Mouse (Mus musculus) forebrain, embryonic 16.5 days (tissue): ENCODE measurements around the gene Vdac2. TPM values are rescaled to one million over a fixed set of nuclear protein-coding genes. Genes with fewer than 3 reads are reported as not detected.

ENCODE experiments used
- ATAC-seq: fragments of 200-750 bp; cut with Nextera tagmentation; 2 replicates; pipeline ENCODE4 v1.8.0; 2017; ENCODE audit warnings: mild to moderate bottlenecking, moderate library complexity
- H3K27ac ChIP-seq: fragments of 300-500 bp; sonication (generic); 2 replicates; pipeline ENCODE4 v1.5.1; 2014; ENCODE audit warnings: low read length, control low read depth
- H3K27me3 ChIP-seq: fragments of 300-500 bp; sonication (generic); replicated peaks from 2 replicates; pipeline ENCODE4 v1.6.1; 2014; ENCODE audit warnings: low read length; ENCODE audit not compliant: control insufficient read depth, insufficient read depth
- H3K36me3 ChIP-seq: fragments of 300-500 bp; sonication (generic); 2 replicates; pipeline ENCODE4 v1.6.1; 2014; ENCODE audit not compliant: control insufficient read depth, insufficient read depth
- H3K4me1 ChIP-seq: fragments of 300-500 bp; sonication (generic); replicated peaks from 2 replicates; pipeline ENCODE4 v1.6.1; 2014; ENCODE audit warnings: low read length; ENCODE audit not compliant: control insufficient read depth, insufficient read depth
- H3K4me2 ChIP-seq: fragments of 300-500 bp; sonication (generic); 2 replicates; pipeline ENCODE4 v1.6.1; 2014; ENCODE audit warnings: mild to moderate bottlenecking, low read length, control low read depth
- H3K4me3 ChIP-seq: fragments of 300-500 bp; sonication (generic); replicated peaks from 2 replicates; pipeline ENCODE4 v1.5.1; 2014; ENCODE audit warnings: mild to moderate bottlenecking, low read length, control low read depth
- H3K9ac ChIP-seq: fragments of 300-500 bp; sonication (generic); replicated peaks from 2 replicates; pipeline ENCODE4 v1.6.1; 2014; ENCODE audit warnings: low read depth, low read length, control low read depth
- H3K9me3 ChIP-seq: fragments of 300-500 bp; sonication (generic); 2 replicates; pipeline ENCODE4 v1.6.1; 2016; ENCODE audit warnings: low read length; ENCODE audit not compliant: control insufficient read depth
- WGBS: fragments of 180-500 bp; shearing (Covaris S2); extraction: QIAGEN DNeasy Blood & Tissue Kit; methylation state at CpG from one replicate; pipeline ENCODE4 v1.1.7; 2014; 5-methylcytosine and 5-hydroxymethylcytosine counted together
- polyA plus RNA-seq: library from polyadenylated mRNA; unstranded; fragments of >200 nt; fragmentation: Nextera tagmentation; extraction: Ambion mirVana; gene quantifications from 2 replicates; pipeline ENCODE4 v1.2.1, GENCODE M21; 2015

Vdac2 gene
- 249 and 260 TPM in 2 replicates for polyA plus RNA-seq

DNA sequence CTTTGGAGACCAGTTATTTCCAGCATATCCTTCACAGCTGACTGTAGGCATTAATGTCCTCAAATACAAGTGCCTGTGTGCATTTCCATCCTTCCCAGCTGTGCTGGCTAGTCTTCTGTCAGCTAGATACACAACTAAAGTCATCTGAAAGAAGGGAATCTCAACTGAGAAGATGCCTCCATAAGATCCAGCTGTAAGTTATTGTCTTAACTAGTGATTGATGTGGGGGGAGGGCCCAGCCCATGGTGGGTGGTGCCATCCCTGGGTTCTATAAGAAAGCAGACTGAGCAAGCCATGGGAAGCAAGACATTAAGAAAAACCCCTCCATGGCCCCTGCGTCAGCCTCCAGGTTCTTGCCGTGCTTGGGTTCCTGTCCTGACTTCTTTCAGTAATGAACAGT is at the start of gene Vdac2:
TSS of gene Vdac2 (plus strand) at position 301 of the 400 bp plus-strand sequence.
- H3K9ac ChIP-seq: no peak within 1 kb of the TSS
- no peak within 1 kb of the TSS for H3K27ac ChIP-seq
- H3K4me1 ChIP-seq: 0 out of 2 replicates have a peak, but pooled peaks cover 2% of the 10 kb centered on the region
- no peaks in the 10 kb centered on the region for H3K27me3 ChIP-seq
- 91% methylated on average over 2 of the region's 2 CpGs for WGBS
- no peaks in the 10 kb centered on the region for H3K36me3 ChIP-seq
- H3K4me3 ChIP-seq: no peak within 1 kb of the TSS
- H3K4me2 ChIP-seq: no peak within 1 kb of the TSS
- ATAC-seq: no peak
- H3K9me3 ChIP-seq: no peaks in the 10 kb centered on the region

DNA sequence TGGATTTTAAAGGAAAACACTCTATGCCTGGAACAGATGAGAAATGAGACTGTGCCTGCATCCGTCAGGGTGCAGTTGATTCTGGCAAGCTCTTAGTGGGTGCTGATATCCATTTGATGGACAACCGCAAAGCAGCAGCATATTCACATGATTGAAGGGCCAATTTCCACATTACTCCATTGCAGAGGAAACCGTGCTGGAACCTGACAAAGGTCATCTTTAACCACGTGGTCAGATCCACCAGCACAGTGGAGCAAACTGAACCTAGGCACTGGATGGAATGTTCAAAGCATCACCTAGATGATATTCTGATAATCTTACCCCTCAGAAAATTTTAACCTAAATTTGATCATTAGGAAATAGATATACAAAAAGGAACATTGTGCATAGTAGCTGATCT is 48.8 kb upstream of the Vdac2 start:
- H3K9ac ChIP-seq: no peak overlapping the region
- 91% methylated on average over 4 of the region's 4 CpGs for WGBS
- peaks cover 11% of the 10 kb centered on the region for H3K36me3 ChIP-seq
- no peak for ATAC-seq
- H3K4me2 ChIP-seq: no peak overlapping the region
- no peak overlapping the region for H3K27ac ChIP-seq
- H3K4me1 ChIP-seq: no peaks in the 10 kb centered on the region
- H3K4me3 ChIP-seq: no peak overlapping the region
- no peaks in the 10 kb centered on the region for H3K27me3 ChIP-seq
- H3K9me3 ChIP-seq: no peaks in the 10 kb centered on the region

DNA sequence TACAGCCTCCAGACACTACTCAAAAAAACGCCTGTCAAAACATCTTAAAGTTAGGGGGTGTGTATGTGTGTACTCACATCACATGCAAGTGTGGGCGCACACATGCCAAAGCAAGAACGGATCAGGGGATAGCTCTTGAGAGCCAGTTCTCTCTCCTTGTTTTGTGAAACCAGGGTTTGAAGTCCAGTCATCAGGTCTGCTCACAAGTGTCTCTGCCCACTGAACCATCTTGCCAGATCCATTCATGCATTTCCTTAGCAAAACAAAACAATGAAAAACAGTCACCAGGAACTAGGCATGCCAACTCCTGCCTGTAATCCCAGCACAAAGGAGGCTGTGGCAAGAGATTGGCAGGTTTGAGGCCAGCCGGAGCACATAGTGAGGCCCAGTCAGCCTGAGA is 38.5 kb upstream of the Vdac2 start:
- Histone ChIP-seq H3K27me3 (no peaks in the 10 kb centered on the region), H3K9ac (no peak overlapping the region), H3K27ac (no peak overlapping the region), H3K4me3 (no peak overlapping the region), H3K36me3 (peaks cover 6% of the 10 kb centered on the region; the same call in 1 of the 2 replicates), H3K4me2 (no peak overlapping the region), H3K4me1 (no peaks in the 10 kb centered on the region), H3K9me3 (no peaks in the 10 kb centered on the region)
- ATAC-seq: no peak
- WGBS: 37% methylated on average over 4 of the region's 4 CpGs

DNA sequence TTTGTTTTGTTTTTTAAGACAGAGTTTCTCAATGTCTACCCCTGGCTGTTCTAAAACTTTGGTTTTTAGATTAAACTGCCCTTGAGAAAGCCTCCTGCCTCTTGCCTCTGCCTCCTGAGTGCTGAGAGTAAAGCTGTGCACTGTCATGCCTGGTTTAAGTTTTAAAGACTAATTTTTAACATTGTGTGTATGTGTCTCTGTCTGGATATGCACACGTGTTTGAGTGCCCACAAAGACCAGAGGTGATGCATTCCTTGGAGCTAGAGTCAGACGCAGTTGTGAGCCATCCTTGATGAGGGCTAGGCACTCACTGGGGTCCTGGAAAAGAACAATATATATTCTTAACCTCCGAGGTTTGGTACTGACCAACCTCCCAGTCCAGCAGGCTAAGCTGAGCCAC is 37.7 kb upstream of the Vdac2 start:
- H3K36me3 ChIP-seq: peaks cover 7% of the 10 kb centered on the region; the same call in 1 of the 2 replicates
- WGBS: 86% methylated on average over 3 of the region's 3 CpGs
- ATAC-seq: no peak

DNA sequence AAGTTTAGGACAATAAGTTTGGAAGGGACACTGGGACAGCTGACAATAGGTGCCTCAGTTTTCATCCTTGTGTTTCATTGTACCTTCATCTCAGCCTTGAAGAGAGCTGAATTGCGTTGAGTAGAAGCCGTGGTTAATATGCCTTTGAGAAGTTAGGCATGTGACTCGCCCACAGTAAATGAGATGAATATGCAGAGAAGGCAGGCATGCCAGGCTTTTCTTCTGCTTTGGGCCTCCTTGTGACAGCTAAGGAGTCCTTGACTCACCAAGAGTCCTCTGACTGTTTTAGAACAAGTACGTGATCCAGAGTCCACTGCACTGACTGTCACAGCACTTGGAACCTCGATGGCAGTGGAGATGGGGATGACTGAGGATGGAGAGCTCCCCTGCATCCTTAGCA is 36.9 kb upstream of the Vdac2 start:
- ATAC-seq: no peak
- 86% methylated on average over 5 of the region's 5 CpGs for WGBS

More for the DNA sequence above, 37.7 kb upstream of the Vdac2 start:
- Histone ChIP-seq H3K9ac (no peak overlapping the region), H3K27me3 (no peaks in the 10 kb centered on the region), H3K4me1 (no peaks in the 10 kb centered on the region), H3K4me3 (no peak overlapping the region), H3K4me2 (no peak overlapping the region), H3K27ac (no peak overlapping the region), H3K9me3 (no peaks in the 10 kb centered on the region)

DNA sequence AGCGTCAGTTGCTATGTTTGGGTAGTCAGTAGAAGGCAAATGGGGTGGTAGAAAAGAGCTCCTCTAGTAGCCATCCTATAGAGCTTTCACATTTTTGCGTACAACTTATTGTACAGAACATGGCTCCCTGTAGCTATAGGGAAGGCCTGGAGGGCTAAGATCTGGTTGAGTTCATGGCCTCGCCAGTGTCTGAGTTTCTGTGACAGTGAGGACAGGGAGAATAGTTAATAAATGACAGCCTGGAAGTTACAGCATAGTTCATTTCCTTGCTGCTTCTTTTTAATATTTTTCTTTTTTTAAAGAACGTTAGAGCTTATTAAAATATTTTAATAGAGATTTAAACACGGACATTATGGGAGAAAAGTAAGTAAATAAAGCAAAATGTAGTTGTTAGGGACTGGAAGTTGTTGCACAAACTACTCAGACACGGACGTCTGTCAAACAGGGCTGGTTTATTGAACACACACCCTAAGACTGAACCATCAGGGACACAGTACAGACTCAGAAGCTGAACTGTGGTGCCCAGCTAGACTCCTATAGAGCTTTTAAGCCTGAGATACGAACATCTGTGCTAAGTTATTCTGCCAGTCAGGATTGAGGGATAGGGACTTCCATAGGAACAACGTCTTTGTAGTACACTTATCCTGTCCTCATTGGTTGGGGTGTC is 34.3 kb upstream of the Vdac2 start:
- no peak overlapping the region for H3K4me3 ChIP-seq
- no peak for ATAC-seq
- H3K9me3 ChIP-seq: no peaks in the 10 kb centered on the region
- H3K9ac ChIP-seq: no peak overlapping the region
- H3K27ac ChIP-seq: no peak overlapping the region
- 93% methylated on average over 9 of the region's 9 CpGs for WGBS
- no peaks in the 10 kb centered on the region for H3K4me1 ChIP-seq
- peaks cover 3% of the 10 kb centered on the region; the same call in 1 of the 2 replicates for H3K36me3 ChIP-seq
- H3K4me2 ChIP-seq: no peak overlapping the region
- no peaks in the 10 kb centered on the region for H3K27me3 ChIP-seq

More for the DNA sequence above, 36.9 kb upstream of the Vdac2 start:
- Histone ChIP-seq H3K36me3 (peaks cover 9% of the 10 kb centered on the region; the same call in 1 of the 2 replicates), H3K9me3 (no peaks in the 10 kb centered on the region), H3K27ac (no peak overlapping the region), H3K4me1 (no peaks in the 10 kb centered on the region), H3K4me3 (no peak overlapping the region), H3K27me3 (no peaks in the 10 kb centered on the region), H3K4me2 (no peak overlapping the region), H3K9ac (no peak overlapping the region)

DNA sequence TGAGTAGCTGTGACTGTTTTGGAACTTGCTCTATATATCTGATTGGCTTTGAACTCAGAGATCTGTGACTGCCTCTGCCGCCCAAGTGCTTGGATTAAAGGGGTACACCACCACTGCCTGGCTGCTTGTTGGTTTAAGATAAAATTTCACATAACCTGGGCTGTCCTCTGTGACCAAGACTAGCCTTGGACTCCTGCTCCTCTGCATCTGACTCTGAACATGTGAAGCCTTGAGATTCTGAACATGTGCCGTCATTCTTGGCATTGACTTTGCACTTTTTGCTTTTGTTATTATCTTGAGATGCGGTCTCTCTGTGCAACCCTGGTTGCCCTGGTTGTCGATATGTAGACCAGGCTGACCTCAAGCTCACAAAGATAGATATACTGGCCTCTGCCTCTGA is 33.3 kb upstream of the Vdac2 start:
- no peaks in the 10 kb centered on the region for H3K4me1 ChIP-seq
- no peak overlapping the region for H3K4me2 ChIP-seq
- ATAC-seq: no peak
- no peak overlapping the region for H3K9ac ChIP-seq
- 93% methylated on average over 4 of the region's 4 CpGs for WGBS
- no peaks in the 10 kb centered on the region for H3K9me3 ChIP-seq
- no peaks in the 10 kb centered on the region for H3K27me3 ChIP-seq
- H3K27ac ChIP-seq: no peak overlapping the region
- peaks cover 3% of the 10 kb centered on the region; the same call in 1 of the 2 replicates for H3K36me3 ChIP-seq
- no peak overlapping the region for H3K4me3 ChIP-seq

DNA sequence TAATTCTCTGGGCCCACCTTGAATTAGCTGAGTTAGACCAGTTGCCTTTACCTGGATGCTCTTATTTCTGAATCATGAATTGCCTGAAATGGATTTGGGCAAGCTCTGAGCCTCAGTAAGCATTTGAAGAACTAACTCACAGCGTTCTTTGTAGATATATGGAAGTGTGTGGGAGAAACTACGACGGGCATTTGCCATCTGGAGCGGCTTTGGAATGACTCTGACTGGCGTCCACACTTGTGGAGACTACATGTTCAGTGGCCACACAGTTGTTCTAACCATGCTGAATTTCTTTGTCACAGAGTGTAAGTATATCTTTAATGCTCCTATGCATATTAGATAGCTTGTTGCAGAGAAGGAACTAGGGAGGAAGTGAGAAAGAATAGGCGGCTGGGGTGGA is 32.8 kb upstream of the Vdac2 start:
- Histone ChIP-seq H3K9ac (no peak overlapping the region), H3K9me3 (no peaks in the 10 kb centered on the region), H3K27ac (no peak overlapping the region), H3K4me3 (no peak overlapping the region), H3K4me2 (no peak overlapping the region), H3K36me3 (peaks cover 3% of the 10 kb centered on the region; the same call in 1 of the 2 replicates), H3K4me1 (no peaks in the 10 kb centered on the region), H3K27me3 (no peaks in the 10 kb centered on the region)
- WGBS: 96% methylated on average over 6 of the region's 6 CpGs
- ATAC-seq: no peak

DNA sequence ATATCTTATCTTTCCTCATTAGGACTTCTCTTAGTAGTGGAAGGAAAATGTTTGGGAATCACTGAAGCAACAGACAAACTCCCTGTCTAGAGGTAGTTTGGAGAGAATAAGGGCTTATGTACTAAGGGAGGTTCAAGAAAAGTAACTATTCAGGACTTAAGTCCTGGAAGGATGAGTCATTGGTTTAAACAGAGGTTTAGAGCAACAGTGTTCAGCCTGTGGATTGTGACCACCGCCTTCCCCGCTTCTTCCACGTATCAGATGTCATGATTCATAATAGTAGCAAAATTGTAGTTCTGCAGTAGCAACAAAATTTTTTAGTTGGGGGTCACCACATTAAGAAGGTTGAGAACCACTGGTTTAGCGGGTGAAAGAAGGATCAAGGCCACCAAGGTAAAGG is 24.4 kb upstream of the Vdac2 start:
- Histone ChIP-seq H3K9me3 (no peaks in the 10 kb centered on the region), H3K4me1 (no peaks in the 10 kb centered on the region), H3K27ac (no peak overlapping the region), H3K27me3 (no peaks in the 10 kb centered on the region), H3K36me3 (peaks cover 3% of the 10 kb centered on the region; the same call in 1 of the 2 replicates), H3K4me3 (no peak overlapping the region), H3K9ac (no peak overlapping the region), H3K4me2 (no peak overlapping the region)
- 96% methylated on average over 4 of the region's 4 CpGs for WGBS
- no peak for ATAC-seq
